Mouse (Mus musculus) forelimb bud, embryonic 11.5 days (tissue): Measurements from ENCODE around the gene Vps36.

Experiments used
- DNase-seq: peaks from one replicate; pipeline ENCODE4 v3.0.0-alpha.2; 2012; ENCODE audit warnings: low read depth, low spot score

The Vps36 gene

GRCm38 (mm10) chr8:22192660-22193431 lies at the start of gene Vps36:
Gene Vps36 (plus strand): TSS chr8:22192809.
- DNase-seq = peak; percentile 86

- DNase-seq = no peak
Measured at GRCm38 (mm10) chr8:22143764-22144491, 48.7 kb upstream of the Vps36 start.

- no peak for DNase-seq
Measured at GRCm38 (mm10) chr8:22145831-22146230, 46.8 kb upstream of the Vps36 start.

- no peak for DNase-seq
Measured at GRCm38 (mm10) chr8:22147706-22148366, 44.8 kb upstream of the Vps36 start.

GRCm38 (mm10) chr8:22148367-22148740 lies 44.3 kb upstream of the Vps36 start:
- DNase-seq = no peak

- no peak for DNase-seq
Measured at GRCm38 (mm10) chr8:22149643-22150344, 42.8 kb upstream of the Vps36 start.

GRCm38 (mm10) chr8:22150345-22150663 lies 42.3 kb upstream of the Vps36 start:
- no peak for DNase-seq

- DNase-seq = no peak
Measured at GRCm38 (mm10) chr8:22162206-22162605, 30.4 kb upstream of the Vps36 start.

GRCm38 (mm10) chr8:22164431-22164830 lies 28.2 kb upstream of the Vps36 start:
- no peak for DNase-seq

- DNase-seq = peak; percentile 8
Measured at GRCm38 (mm10) chr8:22165251-22166079, 27.1 kb upstream of the Vps36 start.

GRCm38 (mm10) chr8:22166080-22166603 lies 26.5 kb upstream of the Vps36 start, which contains the start of gene Nek3:
Gene Nek3 (minus strand): TSS chr8:22166435.
- peak; percentile 93 for DNase-seq

GRCm38 (mm10) chr8:22169167-22169566 lies 23.4 kb upstream of the Vps36 start:
- no peak for DNase-seq

- DNase-seq = no peak
Measured at GRCm38 (mm10) chr8:22175966-22176365, 16.6 kb upstream of the Vps36 start.

GRCm38 (mm10) chr8:22184884-22185283 lies 7.7 kb upstream of the Vps36 start:
- DNase-seq = peak; percentile 29

- peak; percentile 89 for DNase-seq
Measured at GRCm38 (mm10) chr8:22185431-22186397, 6.9 kb upstream of the Vps36 start, which contains the start of gene Ckap2. Gene Ckap2 (minus strand): TSS chr8:22185819.

GRCm38 (mm10) chr8:22193432-22194010 lies 912 bp downstream of the Vps36 start:
- DNase-seq = no peak

GRCm38 (mm10) chr8:22197914-22198313 lies 5.3 kb downstream of the Vps36 start:
- no peak for DNase-seq

- DNase-seq = no peak
Measured at GRCm38 (mm10) chr8:22199481-22199880, 6.9 kb downstream of the Vps36 start.

GRCm38 (mm10) chr8:22207535-22207934 lies 14.9 kb downstream of the Vps36 start:
- no peak for DNase-seq
